Mouse (Mus musculus) heart, embryonic 16.5 days (tissue): Measurements from ENCODE around the gene Raver1. TPM values are rescaled to one million over a fixed set of nuclear protein-coding genes. Genes with fewer than 3 reads are reported as not detected.

Experiments used
- ATAC-seq: fragments of 200-750 bp; cut with Nextera tagmentation; replicated peaks from 2 replicates; pipeline ENCODE4 v1.8.0; 2017; ENCODE audit warnings: moderate number of reproducible peaks; ENCODE audit not compliant: insufficient read depth, low FRiP score; ENCODE audit errors: extremely low read depth
- H3K27ac ChIP-seq: fragments of 300-500 bp; sonication (generic); 2 replicates; pipeline ENCODE4 v1.5.1; 2014; ENCODE audit warnings: mild to moderate bottlenecking, low read length, control low read depth, moderate library complexity
- H3K27me3 ChIP-seq: fragments of 300-500 bp; sonication (generic); 2 replicates; pipeline ENCODE4 v1.6.1; 2014; ENCODE audit warnings: low read length, mixed read lengths; ENCODE audit not compliant: control insufficient read depth, insufficient read depth
- H3K36me3 ChIP-seq: fragments of 300-500 bp; sonication (generic); 2 replicates; pipeline ENCODE4 v1.6.1; 2014; ENCODE audit not compliant: control insufficient read depth, insufficient read depth
- H3K4me1 ChIP-seq: fragments of 300-500 bp; sonication (generic); 2 replicates; pipeline ENCODE4 v1.6.1; 2014; ENCODE audit warnings: low read length, mixed read lengths; ENCODE audit not compliant: control insufficient read depth, insufficient read depth
- H3K4me2 ChIP-seq: fragments of 300-500 bp; sonication (generic); 2 replicates; pipeline ENCODE4 v1.6.1; 2014; ENCODE audit warnings: low read depth, mild to moderate bottlenecking, control low read depth, low read length
- H3K4me3 ChIP-seq: fragments of 300-500 bp; sonication (generic); 2 replicates; pipeline ENCODE4 v1.5.1; 2014; ENCODE audit warnings: mild to moderate bottlenecking, control low read depth, low read length
- H3K9ac ChIP-seq: fragments of 300-500 bp; sonication (generic); 2 replicates; pipeline ENCODE4 v1.6.1; 2014; ENCODE audit warnings: low read length, control low read depth
- H3K9me3 ChIP-seq: fragments of 300-500 bp; sonication (generic); replicated peaks from 2 replicates; pipeline ENCODE4 v1.6.1; 2016; ENCODE audit warnings: low read length; ENCODE audit not compliant: control insufficient read depth
- WGBS: fragments of 180-500 bp; shearing (Covaris S2); extraction: QIAGEN DNeasy Blood & Tissue Kit; methylation state at CpG from one replicate; pipeline ENCODE4 v1.1.7; 2014; 5-methylcytosine and 5-hydroxymethylcytosine counted together
- polyA plus RNA-seq: library from polyadenylated mRNA; unstranded; fragments of >200 nt; fragmentation: Nextera tagmentation; extraction: Ambion mirVana; gene quantifications from 2 replicates; pipeline ENCODE4 v1.2.1, GENCODE M21; 2015

Gene Raver1
- 41.4 and 49.3 TPM in 2 replicates for polyA plus RNA-seq

DNA sequence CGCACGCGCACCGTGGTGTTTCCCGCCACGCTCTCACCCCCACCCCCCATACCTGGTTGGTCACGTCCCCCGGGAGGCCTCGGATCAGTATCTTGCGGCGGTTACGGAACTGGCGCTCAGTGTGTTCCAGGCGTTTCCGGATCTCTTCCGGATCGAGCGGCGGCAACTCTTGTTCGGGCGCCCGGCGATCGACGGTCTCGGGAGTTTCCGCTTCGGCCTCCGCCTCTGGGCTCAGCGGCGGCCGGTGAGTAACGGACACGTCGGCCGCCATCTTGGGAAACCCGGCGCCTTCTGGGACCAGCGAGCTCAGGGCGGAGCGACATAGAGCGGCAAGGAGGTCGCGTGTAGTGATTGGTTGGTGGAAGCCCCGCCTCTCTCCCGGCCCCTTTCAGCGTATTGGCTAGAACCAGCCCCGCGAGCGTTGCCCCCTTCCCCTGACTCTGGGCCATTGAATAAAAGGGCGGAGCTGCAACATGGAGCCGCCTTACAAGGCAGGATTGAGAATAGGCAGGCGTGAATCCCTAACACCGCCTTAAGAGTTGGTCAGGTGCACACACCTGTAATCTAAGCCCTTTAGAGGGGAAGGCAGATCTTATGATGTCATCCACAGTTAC, at the start of gene Raver1, which contains the start of gene Gm38431:
TSS of gene Raver1 (minus strand) at position 302 of the 614 bp plus-strand sequence.
TSS of gene Gm38431 (minus strand) at position 291 of the 614 bp plus-strand sequence.
- Histone ChIP-seq H3K4me2 (peak within 1 kb of the TSS; percentile 91), H3K4me3 (peak within 1 kb of the TSS; percentile 75), H3K4me1 (peaks cover 15% of the 10 kb centered on the region), H3K9me3 (no peaks in the 10 kb centered on the region), H3K9ac (peak within 1 kb of the TSS; percentile 85), H3K36me3 (peaks cover 24% of the 10 kb centered on the region), H3K27me3 (no peaks in the 10 kb centered on the region), H3K27ac (peak within 1 kb of the TSS; percentile 88)
- under 1% methylated on average over 54 of the region's 54 CpGs for WGBS
- peak; percentile 100 for ATAC-seq

DNA sequence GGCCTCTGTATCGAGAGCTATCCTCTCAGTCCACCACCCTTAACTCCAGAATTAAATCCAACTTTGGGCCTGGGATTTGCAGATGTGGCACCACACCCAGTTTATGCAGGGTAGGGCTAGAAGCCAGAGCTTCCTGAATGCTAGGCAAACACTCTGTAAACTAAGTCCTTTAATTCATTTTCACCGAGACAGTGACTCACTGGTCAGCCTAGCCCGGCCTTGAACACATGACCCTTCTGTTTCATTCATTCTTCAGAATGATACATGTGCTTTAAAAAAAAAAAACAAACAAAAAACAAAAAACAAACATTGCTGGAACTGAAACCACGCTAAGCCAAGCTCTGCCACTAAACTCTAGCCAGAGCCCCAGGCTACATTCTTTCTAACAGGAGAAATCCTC, 46.6 kb upstream of the Raver1 start:
- Histone ChIP-seq H3K27ac (no peak overlapping the region), H3K4me2 (no peak overlapping the region), H3K36me3 (peaks cover 29% of the 10 kb centered on the region), H3K9me3 (no peaks in the 10 kb centered on the region), H3K4me1 (peaks cover 14% of the 10 kb centered on the region), H3K27me3 (no peaks in the 10 kb centered on the region), H3K4me3 (no peak overlapping the region), H3K9ac (no peak overlapping the region)
- no peak for ATAC-seq
- WGBS, result 76% methylated on average over 4 of the region's 4 CpGs

DNA sequence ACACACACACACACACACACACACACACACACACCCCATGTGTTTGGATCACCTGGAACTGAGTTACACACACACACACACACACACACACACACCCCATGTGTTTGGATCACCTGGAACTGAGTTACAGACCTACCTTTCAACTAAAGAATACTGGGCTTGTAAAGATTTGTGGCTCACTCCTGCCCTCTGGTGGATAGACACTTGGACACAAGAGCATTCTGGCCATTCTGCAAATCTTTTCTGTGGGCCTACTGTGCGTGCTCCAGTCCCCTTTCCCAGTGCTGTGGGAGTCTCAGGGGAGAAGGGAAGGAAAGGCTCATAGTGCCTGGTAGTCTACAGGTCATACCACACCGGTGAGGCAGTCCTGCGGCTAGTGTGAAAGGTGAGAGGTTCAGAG, 45.4 kb upstream of the Raver1 start:
- ATAC-seq, result no peak

DNA sequence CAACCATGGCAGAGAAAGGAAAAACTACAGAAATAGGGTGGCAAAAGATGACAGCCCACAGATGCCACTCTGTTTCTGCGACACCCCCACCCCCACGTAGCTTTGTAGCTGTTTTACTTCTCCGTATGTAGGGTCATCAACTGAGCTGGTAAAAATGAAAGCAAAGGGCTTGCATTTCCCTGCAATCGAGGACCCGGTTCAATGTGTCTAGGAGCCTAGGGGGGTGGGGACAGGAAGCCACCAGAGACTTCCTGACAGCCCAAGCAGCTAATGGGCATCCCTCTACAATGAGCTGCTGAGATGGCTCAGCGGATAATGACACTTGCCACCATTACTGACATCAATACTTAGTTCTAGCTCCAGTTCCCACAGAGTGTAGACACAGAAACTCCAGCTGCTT, 44.6 kb upstream of the Raver1 start:
- H3K9me3 ChIP-seq, result no peaks in the 10 kb centered on the region
- peaks cover 14% of the 10 kb centered on the region for H3K4me1 ChIP-seq
- H3K36me3 ChIP-seq, result peaks cover 20% of the 10 kb centered on the region
- ATAC-seq, result no peak
- H3K27ac ChIP-seq, result no peak overlapping the region
- H3K9ac ChIP-seq, result no peak overlapping the region
- H3K4me2 ChIP-seq, result no peak overlapping the region
- no peaks in the 10 kb centered on the region for H3K27me3 ChIP-seq
- WGBS, result 73% methylated on average over 6 of the region's 6 CpGs
- no peak overlapping the region for H3K4me3 ChIP-seq

More for the DNA sequence above, 45.4 kb upstream of the Raver1 start:
- Histone ChIP-seq H3K4me3 (no peak overlapping the region), H3K4me1 (peaks cover 14% of the 10 kb centered on the region), H3K9me3 (no peaks in the 10 kb centered on the region), H3K27me3 (no peaks in the 10 kb centered on the region), H3K27ac (no peak overlapping the region), H3K36me3 (peaks cover 24% of the 10 kb centered on the region), H3K4me2 (no peak overlapping the region), H3K9ac (no peak overlapping the region)
- WGBS, result 54% methylated on average over 3 of the region's 3 CpGs

DNA sequence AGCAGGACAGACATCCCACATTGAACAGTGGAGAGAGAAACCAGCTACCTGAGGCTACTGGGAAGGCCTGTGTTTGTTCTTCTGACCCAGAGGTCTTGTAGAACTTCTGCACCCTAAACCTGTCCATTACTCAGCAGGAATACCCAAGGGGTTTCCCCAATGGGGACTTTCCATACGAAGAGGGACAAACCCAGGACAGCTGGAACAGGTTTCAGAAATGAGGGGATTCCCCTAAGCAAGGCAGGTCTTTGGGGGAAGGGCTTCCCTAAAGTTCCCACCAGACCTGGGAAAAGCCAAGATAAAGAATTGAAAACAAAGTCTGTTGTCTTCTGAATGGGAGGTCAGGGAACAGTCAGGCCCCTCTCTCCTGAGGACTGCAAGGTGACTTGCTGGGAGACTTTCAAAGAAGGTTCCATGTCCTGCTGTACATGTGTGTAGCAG, 44.2 kb upstream of the Raver1 start:
- no peak overlapping the region for H3K9ac ChIP-seq
- no peak overlapping the region for H3K4me2 ChIP-seq
- H3K27me3 ChIP-seq, result no peaks in the 10 kb centered on the region
- H3K4me3 ChIP-seq, result no peak overlapping the region
- H3K27ac ChIP-seq, result no peak overlapping the region
- peaks cover 14% of the 10 kb centered on the region for H3K4me1 ChIP-seq
- WGBS, result 46% methylated on average over 1 of the region's 1 CpGs
- peaks cover 16% of the 10 kb centered on the region for H3K36me3 ChIP-seq
- H3K9me3 ChIP-seq, result no peaks in the 10 kb centered on the region
- no peak for ATAC-seq

DNA sequence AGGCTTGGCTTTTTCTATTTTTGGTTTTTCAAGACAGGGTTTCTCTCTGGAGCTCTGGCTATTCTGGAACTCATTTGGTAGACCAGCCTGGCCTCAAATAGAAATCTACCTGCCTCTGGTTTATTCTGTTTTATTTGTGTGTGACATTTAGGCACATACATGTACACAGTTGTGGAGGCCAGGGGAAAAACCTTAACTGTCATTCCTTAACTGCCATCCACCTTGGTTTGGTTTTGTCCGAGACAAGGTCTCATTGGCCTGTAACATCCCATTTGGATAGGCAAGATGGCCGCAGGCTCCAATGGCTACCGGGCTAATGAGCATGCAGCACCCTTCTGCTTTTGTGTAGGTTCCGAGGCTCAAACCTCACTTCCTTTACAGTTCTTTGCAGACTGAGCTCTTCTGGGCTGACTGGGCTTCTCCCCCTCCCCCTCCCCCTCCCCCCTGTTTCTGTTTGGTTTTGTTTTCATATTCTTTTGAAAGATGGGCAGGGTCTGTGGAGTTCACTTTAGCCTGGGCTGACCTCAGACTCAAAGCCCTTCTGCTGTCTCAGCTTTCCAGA, 43.6 kb upstream of the Raver1 start:
- H3K36me3 ChIP-seq, result peaks cover 11% of the 10 kb centered on the region
- H3K9ac ChIP-seq, result no peak overlapping the region
- peaks cover 16% of the 10 kb centered on the region for H3K4me1 ChIP-seq
- H3K9me3 ChIP-seq, result no peaks in the 10 kb centered on the region
- WGBS, result 75% methylated on average over 4 of the region's 4 CpGs
- H3K27me3 ChIP-seq, result no peaks in the 10 kb centered on the region
- ATAC-seq, result no peak
- H3K4me3 ChIP-seq, result no peak overlapping the region
- H3K4me2 ChIP-seq, result no peak overlapping the region
- no peak overlapping the region for H3K27ac ChIP-seq

DNA sequence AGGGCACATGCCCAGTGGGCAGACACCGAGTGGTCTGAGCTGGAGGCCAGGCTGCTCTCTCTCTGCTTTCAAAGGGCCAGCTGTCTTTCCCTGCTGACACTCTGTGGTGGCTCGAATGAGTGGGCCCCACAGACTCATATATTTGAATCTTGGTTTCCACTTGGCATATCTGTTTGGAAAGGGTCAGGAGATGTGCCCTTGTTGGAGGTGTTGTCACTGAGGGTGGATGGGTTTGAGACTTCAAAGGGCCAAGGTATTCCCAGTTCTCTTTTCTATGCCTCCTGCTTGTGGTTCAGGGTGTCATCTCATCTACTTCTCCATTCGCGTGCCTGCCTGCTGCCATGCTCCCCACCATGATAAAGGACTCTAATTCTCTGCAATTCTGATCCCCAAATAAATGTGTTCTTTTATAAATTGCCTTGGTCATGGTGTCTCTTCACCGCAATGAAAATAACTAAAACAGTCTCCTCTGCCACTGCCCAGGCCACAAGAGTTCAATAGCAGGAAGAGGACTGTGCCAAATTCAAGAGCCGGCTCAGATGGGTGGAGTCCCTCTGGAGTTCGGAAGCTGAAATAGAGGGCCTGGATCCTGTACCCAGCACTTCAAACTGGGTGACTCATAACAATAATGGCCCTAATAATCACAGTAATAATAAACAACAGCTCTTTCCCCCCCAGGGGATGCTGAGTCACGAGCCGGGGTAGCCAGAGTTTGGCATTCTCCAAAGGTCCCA, 43.0 kb upstream of the Raver1 start:
- Histone ChIP-seq H3K36me3 (peaks cover 4% of the 10 kb centered on the region), H3K4me2 (no peak overlapping the region), H3K27me3 (no peaks in the 10 kb centered on the region), H3K9ac (no peak overlapping the region), H3K27ac (peak overlapping the region; percentile 7; the same call in 1 of the 2 replicates), H3K4me1 (peaks cover 19% of the 10 kb centered on the region), H3K4me3 (no peak overlapping the region), H3K9me3 (no peaks in the 10 kb centered on the region)
- ATAC-seq, result no peak
- 52% methylated on average over 9 of the region's 9 CpGs for WGBS

DNA sequence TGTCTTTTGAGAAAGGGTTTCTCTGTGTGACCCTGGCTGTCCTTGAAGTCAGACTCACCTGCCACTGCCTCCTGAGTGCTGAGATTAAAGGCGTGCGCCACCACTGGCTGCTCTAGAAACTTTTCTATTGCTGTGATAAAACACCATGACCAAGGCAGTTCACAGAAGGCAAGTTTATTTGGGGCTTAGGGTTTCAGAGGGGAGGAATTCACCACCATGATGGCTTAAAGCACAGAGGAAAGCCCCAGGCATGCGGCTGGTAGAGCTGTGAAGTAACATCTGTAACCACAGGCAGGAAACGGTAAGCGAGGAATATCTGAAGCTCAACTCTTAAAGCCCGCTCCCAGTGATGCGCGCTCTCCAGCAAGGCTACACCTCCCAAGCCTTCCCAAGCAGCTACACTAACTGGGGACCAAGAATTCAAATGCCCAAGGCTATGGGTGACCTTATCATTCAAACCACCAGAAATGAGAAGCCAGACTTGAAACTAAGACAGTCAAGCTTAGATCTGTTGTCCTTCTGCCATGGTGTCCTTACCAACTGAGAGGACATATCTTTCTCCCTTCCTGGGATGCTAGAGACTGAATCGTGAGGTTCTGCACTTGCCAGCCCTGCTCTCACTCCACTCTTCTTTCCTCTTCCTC, 41.4 kb upstream of the Raver1 start:
- H3K4me3 ChIP-seq, result no peak overlapping the region
- no peak overlapping the region for H3K4me2 ChIP-seq
- 72% methylated on average over 9 of the region's 9 CpGs for WGBS
- H3K9ac ChIP-seq, result no peak overlapping the region
- ATAC-seq, result no peak
- no peak overlapping the region for H3K27ac ChIP-seq
- no peaks in the 10 kb centered on the region for H3K36me3 ChIP-seq
- H3K27me3 ChIP-seq, result no peaks in the 10 kb centered on the region
- no peaks in the 10 kb centered on the region for H3K9me3 ChIP-seq
- H3K4me1 ChIP-seq, result peaks cover 19% of the 10 kb centered on the region
